Mouse (Mus musculus) lung, postnatal 36 days (tissue): Measurements from ENCODE around the gene Prep.
A peak's percentile ranks its signal among the peaks of the same experiment; 100 is the strongest.
"Not testable (repeated sequence)": the region's sequence is repeated elsewhere in the genome, so short reads cannot be mapped to it uniquely, and the experiment has no call there.

Source experiments
- DNase-seq: peaks from one replicate; pipeline ENCODE4 v3.0.0; 2022; ENCODE audit warnings: mixed read lengths

The Prep gene

DNA sequence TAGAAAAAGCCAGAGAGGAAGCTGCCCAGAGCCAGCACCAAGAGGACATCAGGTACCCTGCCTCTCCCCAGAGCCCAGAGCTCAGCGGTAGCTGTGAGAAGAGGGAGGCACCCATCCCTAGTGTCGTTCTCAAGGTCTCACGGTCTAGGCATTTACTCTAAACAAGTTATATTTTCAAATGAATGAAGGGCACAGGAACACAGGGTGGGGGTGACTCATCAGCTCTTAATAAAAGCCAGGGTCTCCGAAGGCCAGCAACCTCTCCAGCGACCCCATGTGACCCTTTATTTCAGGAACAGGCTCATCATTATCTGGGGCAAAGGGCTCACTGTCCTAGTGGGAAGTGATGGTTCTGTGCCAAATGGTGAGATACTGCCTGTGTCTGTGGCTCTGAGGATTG, 55.5 kb downstream of the Prep start:
- DNase-seq = no peak

DNA sequence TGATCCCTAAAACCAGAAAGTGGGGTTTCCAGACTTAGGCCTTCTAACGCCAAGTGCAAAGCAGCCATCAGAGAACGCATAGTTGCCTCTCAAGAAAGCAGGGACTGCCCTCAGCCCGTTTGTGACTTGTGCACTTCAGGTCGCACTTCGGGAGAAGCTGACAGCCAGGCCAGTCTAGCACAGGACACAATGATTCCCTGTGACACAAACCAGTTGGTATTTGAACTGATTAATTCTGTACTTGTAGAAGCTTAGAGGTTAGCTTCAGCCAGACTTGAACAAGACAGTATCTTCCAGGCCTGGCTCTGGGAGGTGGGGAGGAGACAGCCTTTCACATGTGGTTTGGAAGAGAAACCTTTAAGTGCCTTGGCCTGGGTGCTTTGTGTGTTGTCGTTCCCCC, 56.0 kb downstream of the Prep start:
- DNase-seq = no peak

DNA sequence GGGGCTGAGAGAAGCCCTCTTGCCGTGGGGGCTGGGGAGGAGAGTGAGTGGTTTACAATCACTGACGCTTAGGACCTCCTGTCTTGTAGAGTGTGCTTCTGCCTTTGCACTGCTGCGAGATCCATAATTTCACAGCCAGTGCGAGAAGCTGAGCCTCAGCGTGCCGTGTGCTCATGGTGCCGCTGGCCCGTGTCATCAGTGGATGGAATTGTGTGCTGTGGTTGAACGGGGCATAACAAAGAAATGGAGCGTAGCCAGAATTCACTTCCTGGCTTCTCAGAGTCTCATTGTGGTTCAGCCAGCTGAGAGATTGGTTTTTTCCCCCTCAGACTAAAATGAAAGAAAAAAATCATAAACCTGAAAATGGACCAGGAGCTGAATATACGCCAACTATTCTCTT, 62.1 kb downstream of the Prep start:
- DNase-seq = peak; percentile 30

DNA sequence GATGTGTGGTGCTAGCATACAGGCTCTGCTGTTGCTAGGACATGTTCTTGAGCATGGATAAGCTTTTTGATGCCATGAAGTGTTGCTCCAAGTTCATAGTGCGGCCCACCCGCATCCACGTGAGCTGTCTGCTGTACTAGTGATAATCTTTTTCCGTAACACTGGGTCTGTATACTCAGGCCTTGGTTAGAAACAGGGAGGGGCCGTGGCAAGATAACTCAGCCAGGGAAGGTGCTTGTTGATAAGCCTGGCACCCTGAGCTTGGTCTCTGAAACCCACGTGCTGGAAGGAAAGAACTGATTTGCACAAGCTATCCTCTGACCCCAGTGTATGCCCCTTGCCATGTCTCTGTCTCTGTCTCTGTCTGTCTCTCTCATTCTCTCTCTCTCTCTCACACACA, 63.0 kb downstream of the Prep start:
- no peak for DNase-seq

DNA sequence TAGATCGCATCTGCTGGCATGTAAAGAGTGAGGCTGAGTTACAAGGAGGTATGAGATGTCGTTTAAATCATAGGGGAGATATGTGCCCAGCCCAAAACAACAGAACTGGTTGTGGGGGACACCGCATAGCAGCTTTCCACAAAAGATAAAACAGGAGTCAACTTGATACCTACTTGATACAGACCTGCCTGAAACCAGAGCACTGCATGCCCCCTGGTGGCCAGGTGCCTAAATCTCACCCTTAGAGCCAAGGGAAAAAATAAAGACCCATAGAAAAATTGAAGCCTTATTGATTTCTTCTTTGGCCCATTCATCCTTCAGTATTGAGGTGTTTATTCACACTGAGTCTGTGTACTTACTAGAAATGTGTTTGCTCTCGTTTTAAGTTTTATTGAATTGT, 65.4 kb downstream of the Prep start:
- DNase-seq = peak; percentile 73

DNA sequence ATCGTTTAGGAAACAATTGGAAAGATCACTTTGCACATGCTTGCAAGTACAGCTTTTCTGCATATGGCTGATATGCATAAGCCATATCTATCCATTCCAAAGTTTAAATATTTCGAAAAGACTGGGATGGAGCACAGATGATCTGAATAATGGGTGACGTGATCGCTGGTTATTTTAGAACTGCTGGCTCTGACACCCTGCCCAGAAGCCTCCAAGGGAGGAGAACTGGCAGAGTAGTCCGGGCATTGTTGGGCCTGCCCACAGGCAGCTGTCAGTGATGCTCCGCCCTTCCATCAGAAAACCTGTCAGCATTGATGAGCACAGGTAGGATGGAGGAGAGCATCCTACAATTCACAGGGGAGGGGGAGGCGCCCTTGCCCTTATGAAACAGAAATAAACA, 69.8 kb downstream of the Prep start:
- DNase-seq = no peak

DNA sequence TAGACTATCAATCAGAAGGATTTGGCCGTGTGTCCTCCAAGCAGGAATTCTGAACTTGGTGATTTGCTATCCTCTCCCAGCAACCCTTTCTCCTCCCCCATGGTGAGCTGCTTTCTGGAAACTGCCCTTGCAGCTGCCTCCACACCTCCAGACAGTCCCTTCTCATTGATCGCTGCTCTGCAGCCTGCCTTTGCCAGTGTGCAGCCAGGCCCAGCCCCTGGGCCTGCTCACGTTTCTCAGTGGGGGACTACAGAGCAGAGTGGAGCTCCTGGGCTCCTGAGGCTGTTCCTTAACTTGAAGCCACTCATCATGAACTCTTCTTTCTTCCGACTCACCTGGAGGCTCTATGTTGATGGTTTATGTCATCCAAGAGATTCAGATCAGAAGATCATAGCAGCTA, 72.9 kb downstream of the Prep start:
- no peak for DNase-seq

DNA sequence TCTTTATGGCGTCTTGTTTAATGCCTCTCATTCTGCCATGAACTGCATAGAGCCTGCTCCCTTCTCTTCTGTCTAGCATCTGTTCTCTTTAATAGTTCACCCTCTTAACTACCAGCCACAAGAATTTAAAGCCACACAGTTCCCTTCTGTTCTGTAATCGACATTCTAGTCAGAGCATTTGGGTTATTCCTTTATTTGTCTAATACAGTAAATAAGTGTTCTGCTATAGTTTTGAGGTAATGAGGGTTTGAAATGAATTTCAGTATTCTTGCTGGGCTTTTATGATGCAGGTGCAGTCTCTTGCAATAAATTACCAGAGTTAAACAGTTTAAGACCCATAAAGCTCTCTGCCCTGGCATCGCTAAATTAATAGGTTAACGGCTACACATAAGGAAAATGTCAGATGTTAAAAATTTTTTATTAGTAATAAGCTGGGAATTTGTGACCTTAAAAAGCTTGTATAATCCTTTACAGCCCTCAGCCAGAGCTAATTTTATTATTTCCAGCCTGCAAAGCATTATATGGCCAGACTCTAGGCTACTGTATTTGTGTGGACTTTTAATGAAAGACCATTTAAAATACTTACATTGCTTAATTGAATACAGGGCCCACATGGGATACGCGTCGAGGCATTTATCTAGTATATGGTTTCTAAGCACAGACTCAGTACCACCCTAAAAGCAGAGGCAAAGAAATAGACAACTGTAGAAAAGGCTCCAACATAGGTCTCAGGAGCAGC, 73.6 kb downstream of the Prep start:
- DNase-seq = no peak

DNA sequence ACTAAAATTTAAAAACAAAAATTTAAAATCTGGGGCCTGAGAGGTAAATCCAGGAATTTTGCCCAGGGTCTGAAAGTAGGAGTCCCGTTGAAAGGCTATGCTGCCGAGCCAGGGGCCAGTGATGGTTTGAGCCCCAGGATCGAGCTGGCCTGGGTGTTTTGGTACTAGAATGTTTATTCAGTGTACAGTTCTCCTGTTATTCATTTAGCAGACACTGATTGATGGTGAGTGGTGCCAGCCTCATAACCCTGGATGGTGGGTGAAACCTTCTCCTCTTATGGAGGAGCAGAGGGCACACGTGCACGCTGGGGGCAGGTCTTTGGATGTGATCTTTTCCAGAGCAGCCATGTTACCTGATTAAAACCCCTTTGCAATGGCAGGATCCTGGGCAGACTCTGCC, 75.4 kb downstream of the Prep start:
- no peak for DNase-seq

DNA sequence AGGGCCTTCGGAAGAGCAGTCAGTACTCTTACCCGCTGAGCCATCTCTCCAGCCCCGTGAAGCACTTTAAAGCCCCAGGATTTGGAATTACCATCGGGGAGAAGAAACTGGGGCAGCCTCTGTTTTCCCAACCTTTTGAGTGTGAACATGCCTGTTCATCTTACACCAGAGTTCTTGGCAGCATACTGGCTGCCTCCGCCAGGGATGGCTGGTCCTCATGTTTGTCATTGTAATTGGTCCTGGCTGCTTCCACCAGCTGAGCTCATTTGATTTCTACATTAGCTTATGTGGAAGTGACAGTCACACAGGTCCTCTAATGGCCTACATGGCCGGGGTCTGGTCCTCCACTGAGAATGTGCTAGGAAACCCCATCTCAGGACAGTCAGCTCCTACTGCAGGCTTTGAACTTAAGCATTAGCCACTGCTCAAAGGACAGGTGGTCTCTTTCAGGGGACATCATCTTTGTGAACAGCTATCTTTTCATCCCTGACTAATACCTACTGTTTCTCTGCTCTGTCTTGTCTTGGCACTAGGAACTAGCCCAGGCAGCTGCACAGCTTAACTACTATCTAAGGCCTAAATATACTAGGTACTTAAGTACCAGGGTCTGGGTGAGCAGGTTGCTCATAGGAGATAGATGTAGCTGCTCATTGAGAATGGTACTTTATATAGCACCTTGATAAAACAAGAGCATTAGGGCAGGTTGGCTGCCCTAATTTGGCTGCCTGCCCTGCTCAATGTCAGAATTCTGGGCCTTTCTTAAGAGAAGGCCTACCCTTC, 77.2 kb downstream of the Prep start:
- no peak for DNase-seq

DNA sequence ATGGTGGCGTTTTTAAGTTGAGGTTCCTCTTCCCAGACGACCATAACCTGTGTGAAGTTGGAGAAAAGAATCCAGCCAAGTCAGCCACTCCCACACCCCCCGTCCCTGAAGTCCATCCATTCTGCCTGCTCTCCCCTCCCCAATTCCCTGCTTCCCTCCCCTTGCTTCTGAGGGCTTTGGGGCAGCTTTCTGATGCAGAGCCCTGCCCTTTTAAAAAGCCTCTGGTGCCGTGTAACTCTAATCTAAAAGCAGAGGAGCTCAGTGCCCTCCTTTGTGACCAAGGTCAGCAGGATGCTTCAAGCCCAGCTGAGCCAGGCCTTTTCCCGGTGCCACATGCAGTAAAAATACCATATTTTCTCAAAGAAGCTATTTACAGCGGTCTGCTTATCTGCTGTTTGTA, 79.8 kb downstream of the Prep start:
- no peak for DNase-seq

DNA sequence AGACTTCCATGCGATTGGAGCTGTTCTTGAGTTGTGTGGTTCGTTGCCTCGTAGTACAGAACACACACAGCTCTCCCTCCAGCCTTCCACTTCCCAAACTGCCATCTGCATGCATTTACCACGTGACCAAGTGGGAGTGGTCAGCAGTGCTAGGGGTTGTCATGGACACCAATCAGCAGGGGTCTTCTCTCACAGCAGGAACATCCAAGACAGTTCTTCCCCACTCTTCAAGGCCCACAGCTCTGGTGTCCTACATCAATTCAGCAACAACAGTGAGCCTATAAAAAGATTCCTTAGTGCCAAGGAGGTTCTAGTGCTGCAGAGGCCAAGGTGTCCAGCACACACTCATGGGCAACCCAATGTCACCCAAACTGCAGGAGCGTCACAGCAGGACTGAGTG, 84.1 kb downstream of the Prep start:
- no peak for DNase-seq

DNA sequence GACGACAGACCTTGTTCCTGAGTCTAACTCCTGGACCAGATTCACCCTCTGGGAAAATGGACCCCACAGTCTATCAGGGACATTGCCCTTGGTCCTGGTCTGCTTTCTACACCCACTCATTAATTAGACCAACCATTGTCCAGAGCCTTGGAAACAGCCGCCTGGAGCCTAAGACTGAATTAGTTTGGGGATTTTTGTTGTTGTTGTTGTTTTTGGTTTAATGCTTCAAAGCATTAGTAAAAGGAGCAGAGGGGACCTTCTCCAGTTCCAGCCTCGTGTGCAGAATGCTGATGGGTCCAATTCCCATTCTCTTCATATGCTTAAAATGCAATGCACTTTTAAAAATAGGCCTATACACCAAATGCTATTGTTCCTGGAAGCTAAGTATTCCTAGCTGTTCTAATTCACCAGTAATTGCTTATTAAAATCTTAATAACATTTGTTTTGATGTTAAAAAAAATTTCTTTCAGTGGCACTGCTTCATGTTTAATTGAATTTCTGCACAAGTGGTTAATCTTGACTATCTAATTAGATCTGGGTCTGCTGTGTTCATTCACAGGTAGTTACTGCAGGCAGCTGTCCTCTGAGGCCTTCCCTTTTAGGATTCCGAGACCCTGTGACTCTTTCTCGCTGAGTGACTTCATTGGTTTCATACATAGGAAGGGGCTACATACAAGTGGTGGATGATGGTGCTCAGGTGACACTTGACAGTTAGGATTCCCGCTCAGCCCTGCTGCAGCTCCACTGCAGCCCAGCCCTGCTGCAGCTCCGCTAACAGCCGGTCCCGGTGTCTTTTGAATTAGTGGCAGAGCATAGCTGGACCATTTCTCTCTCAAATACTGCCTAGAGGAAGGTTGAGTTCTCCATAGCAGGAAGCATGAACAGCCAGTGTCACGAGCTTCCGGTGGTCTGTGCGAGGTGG, 85.0 kb downstream of the Prep start:
- no peak for DNase-seq

DNA sequence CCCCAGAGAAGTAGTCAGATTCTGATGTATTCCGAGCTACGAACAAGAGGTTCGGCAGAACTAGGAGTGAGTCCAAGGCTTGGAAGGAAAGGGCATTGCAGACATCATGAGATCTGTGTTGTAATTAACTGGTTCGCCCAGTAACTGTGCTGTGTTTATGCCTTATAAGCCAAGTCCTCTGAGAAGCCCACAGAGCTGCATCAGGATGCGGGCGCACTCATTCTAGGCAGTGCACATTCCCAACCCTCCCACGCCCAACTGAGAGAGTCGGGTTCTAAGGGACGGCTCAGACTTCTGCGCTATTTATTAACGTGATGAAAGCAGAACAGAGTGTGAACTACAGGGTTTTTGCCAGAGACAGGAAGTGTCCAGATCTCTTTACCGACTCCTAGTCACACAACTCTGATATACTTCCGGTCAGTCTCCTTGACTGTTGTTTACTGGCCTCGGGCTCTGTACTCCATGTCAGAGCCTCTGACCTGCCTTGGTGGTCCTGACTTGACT, 87.6 kb downstream of the Prep start:
- DNase-seq = no peak

DNA sequence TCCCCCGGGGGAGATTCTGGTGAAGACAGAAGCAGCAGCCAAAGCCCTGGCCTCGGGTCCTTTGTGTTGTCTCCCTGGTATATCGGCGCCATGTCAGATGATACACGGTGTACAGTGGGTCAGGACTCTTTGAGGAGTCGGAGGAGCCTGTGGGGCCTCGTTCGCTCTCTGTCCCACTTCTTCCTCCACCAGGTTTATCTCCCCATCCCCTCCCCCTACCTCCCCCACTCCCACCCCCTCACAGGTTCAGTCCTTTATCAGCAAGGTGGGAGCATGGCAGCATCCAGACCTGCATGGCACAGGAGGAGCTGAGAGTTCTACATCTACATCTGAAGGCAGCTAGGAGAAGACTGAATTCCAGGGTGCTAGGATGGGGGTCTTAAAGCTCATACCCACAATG, 98.8 kb downstream of the Prep start:
- DNase-seq = no peak

DNA sequence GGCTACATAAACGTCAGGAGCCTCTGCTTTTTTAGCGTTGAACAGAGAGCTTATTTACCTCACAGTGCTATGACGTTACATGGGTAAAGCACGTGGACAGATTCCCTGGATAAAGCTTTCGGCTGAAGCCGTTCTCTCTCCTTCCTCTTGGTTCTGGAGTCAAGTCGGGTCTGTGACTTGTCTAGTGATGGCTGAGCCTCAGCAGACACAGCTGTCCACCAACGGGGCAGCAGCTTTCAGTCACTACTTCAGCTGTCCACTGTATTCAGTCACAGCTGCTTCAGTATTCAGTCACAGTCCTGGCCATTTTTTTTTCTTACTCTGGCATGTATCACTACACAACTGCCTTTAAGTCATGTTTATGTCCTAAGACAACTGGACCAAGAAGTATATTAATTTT, 106.9 kb downstream of the Prep start:
- DNase-seq = no peak

DNA sequence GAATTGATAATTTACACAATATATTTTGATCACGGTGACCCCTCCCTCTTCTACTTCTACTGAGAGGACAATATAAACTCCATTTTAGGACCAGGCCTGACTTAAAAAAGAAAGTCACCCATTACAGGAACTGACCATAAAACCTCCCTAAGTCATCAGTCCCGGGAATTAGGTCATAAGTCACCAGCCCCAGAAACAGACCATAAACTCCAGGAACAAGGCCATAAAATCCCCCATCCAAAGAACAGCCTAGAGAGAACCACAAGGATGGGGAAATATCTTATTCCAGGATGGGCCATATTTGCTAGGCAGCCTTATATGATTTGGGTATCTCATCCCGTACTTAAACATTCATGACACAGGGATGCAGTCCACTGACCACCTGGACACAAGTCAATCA, 107.3 kb downstream of the Prep start:
- no peak for DNase-seq

DNA sequence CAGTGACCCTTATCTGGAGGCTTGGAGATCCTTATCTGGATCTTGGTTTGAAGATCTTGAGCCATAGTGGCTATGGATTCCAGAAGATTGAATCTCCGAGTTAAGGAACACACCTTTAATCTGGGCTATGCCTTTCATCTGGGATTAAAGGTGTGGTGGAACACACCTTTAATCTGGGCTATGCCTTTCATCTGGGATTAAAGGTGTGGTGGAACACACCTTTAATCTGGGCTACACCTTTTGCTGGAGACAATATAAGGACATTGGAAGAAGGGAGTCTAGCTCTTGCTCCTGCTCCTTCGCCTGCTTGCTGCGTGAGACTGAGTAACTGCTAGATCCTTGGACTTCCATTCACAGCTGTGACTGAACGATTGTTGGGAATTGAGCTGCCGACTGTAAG, 110.8 kb downstream of the Prep start, which contains the start of gene Popdc3:
Popdc3 (plus strand) TSS at position 301 of the 400 bp plus-strand sequence.
- DNase-seq = not testable (repeated sequence)

DNA sequence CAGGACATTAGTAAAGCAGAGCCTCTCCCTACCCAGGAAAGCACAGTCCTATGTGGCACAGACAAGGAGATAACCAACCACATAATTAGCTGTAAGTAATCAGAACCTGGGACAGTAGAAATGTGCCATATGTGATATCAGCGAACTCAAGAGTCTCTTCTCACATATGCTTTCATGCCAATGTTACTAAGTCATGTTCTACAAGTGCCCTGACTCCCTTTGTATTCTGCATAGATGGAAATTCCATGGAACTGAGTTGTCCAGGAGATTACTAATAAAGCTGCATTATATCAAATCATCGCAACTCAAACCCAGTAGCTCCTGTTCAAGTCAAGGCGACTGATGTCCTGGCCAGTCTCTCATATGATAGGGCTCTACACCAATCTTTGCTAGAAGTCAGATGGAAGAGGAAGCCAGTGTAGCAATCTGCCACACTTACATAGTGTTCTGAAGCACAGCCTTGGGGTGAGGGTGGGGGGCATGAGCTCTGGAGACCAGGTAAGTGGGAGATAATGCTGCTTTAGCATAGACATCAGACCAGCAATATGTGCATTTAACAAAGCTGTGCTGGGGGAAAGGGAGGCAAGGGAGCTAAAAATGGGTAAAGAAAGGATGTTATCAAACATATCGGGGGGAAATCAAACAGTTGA, 113.8 kb downstream of the Prep start:
- DNase-seq = no peak

DNA sequence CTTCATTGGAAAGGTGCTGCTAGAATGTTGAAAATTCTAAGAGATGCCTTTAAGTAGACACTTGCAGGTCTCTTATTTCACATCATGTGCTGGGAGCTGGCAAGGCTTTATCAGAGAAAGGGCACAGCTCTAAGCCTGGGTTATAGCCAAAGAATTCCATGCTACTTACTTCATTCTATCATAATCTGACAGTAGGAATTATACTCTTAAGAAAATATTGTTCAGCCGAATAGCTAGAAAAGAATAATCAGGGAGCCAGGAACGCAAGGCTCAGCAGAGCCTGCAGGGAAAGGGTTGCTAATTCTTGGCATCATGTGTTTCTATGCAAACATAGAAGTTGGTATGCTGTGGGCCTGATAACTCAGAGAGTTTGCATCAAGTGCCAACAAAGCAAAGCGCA, 114.3 kb downstream of the Prep start:
- DNase-seq = peak; percentile 40

DNA sequence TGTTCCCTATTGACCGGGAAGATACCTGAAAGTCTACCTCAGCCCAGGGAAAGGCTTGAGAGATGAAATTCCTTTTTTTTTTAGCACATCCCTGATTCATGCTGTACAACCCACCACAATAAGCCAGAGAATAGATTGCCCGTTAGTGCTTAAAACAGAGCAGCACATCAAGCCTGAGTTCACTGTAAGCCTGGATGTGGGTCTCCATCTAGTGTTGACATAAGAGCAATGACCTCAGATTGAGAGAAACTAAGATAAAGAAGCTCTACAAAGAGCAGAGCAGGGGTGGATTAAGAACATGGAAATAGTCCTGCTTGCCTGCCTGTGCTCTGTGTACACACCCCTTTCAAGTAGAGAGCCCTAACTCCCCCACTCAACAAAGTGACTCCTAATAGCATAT, 118.5 kb downstream of the Prep start:
- DNase-seq = no peak
